Mouse (Mus musculus): Measurements from ENCODE around the gene Prss33.

Prss33 gene

DNA sequence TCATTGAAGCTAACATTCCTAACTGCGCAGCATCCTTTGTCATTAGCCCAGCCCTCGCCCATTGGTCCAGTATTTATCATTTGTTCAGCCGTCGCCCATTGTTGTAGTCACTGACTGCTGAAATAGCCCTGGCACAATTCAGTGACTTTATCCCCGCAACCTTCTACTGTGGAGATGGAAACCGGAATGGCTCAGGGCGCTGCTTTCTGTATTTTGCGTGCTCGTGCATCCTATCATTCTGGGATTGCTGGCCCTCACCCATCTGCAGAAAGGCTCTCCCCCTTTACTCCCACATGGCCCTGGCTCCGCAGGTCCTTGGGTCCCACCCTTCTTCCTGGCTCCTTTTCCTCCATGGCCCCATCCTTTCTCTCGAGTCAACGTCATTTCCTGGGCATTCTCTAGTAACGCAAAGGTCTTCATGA is 49.3 kb downstream of the Prss33 start:
- DNase-seq (ENCODE audit: low spot score in 2 of 2) = no peak

- DNase-seq (ENCODE audit: low spot score in 2 of 2) = peak; percentile 54 to 82
Measured at GRCm38 (mm10) chr17:23785561-23786471, 50.0 kb downstream of the Prss33 start, which contains the start of gene Flywch2. TSS of gene Flywch2 (minus strand) at chr17:23786081.

DNA sequence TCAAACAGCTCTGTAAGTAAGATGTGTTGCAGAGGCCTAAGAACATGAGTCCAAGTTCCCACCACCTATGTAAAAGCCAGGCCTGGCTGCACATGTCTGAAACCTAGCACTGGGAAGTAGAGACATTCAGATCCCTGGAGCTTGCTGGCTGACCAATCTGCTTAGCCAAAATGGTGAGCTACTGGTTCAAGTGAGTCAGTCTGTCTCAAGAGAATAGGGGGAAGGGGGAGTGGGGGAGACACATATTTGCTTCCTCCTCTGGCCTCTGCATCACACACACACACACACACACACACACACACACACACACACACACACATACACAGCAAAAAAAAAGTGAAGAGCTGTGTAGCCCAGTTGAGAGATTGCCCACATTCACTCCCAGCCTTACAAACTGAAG is 52.5 kb downstream of the Prss33 start:
- no peak for DNase-seq (ENCODE audit: low spot score in 2 of 2)

Data from spleen, postnatal 10 days (tissue).